Comparison of ENCODE assay signal across 8 mouse cellular contexts in genomic region chr5:135188214-135188554, GRCm38 (mm10). TPM values are rescaled to one million over a fixed set of nuclear protein-coding genes. Genes with fewer than 3 reads are reported as not detected.
DNase-seq lines count a peak whose midpoint lies in the region; TF ChIP-seq lines count a peak whose summit lies in the region.

No protein-coding gene starts in this region.

- DNase-seq in left cerebral cortex, adult 2 months (ENCODE audit: extremely low spot score in 1 of 2, low spot score in 2 of 2): no peak
- DNase-seq in left cerebral cortex, adult 18-20 months (ENCODE audit: low spot score in 2 of 2): no peak
- DNase-seq in embryo, embryonic 11 days: peak; percentile 28
- DNase-seq in induced T-regulatory cell, adult 2 months (ENCODE audit: low read depth): peak; percentile 55
- DNase-seq in naive thymus-derived CD4-positive, alpha-beta T cell, adult 2 months (ENCODE audit: low read depth): peak; percentile 36
- no peak for DNase-seq in layer of hippocampus, postnatal 25 days (ENCODE audit: extremely low spot score in 1 of 2, low spot score in 1 of 2)
- no peak for DNase-seq in cerebellum, postnatal 25 days
- no peak for DNase-seq in frontal cortex, postnatal 10 days (ENCODE audit: low spot score in 2 of 2)

- H3K27ac ChIP-seq in left cerebral cortex, adult 2 months: peak overlapping the region; percentile 95

- H3K4me3 ChIP-seq in left cerebral cortex, adult 2 months: peak overlapping the region; percentile 85

- intact Hi-C loops in left cerebral cortex, adult 2 months (cut with DNase I): loop anchor here (5.0 to 10.0 kb wide), 3 partner anchors 41 to 747 kb away; partner anchors contain the start of genes Tbl2 and Ywhag

- TF ChIP-seq CTCF in left cerebral cortex, adult 2 months (IDR thresholded peaks at IDR 0.05): no peak

RNA-seq across cellular contexts. Expression of gene Baz1b, which starts 1.1 kb away (rescaled TPM):
- 10 to 100 TPM; 76.2 to 79.7 TPM for total RNA-seq in left cerebral cortex, adult 2 months (2021)
- 10 to 100 TPM; 78.1 to 79.2 TPM for total RNA-seq in left cerebral cortex, adult 18-20 months (2021)
- total RNA-seq in layer of hippocampus, postnatal 25 days (2021): 10 to 100 TPM; 65.5 to 72.7 TPM

RNA-seq across cellular contexts. Expression of gene Bcl7b, which starts 20.1 kb away (rescaled TPM):
- total RNA-seq in left cerebral cortex, adult 2 months (2021): 10 to 100 TPM; 50.6 to 54.6 TPM
- 10 to 100 TPM; 56.0 to 57.9 TPM for total RNA-seq in left cerebral cortex, adult 18-20 months (2021)
- total RNA-seq in layer of hippocampus, postnatal 25 days (2021): 10 to 100 TPM; 49.6 to 53.7 TPM

RNA-seq across cellular contexts. Expression of gene Tbl2, which starts 38.7 kb away (rescaled TPM):
- total RNA-seq in left cerebral cortex, adult 2 months (2021): 10 to 100 TPM; 26.1 to 27.0 TPM
- 10 to 100 TPM; 24.9 to 26.9 TPM for total RNA-seq in left cerebral cortex, adult 18-20 months (2021)
- total RNA-seq in layer of hippocampus, postnatal 25 days (2021): 10 to 100 TPM; 32.1 to 34.4 TPM

Comparison
In these comparisons a context has a peak if more than half of its experiments do, and no peak if none do; other contexts are left out.
1. DNase-seq: peak in embryo, embryonic 11 days (single experiment), induced T-regulatory cell, adult 2 months (single experiment) and naive thymus-derived CD4-positive, alpha-beta T cell, adult 2 months (single experiment); none in left cerebral cortex, adult 2 months (0 of 2), left cerebral cortex, adult 18-20 months (0 of 2), layer of hippocampus, postnatal 25 days (0 of 2), cerebellum, postnatal 25 days (0 of 2) and frontal cortex, postnatal 10 days (0 of 2).